Mouse (Mus musculus): ENCODE results near the gene Bcl9l.
"Not testable (repeated sequence)": the region's sequence is repeated elsewhere in the genome, so short reads cannot be mapped to it uniquely, and the experiment has no call there.

Bcl9l gene

DNA sequence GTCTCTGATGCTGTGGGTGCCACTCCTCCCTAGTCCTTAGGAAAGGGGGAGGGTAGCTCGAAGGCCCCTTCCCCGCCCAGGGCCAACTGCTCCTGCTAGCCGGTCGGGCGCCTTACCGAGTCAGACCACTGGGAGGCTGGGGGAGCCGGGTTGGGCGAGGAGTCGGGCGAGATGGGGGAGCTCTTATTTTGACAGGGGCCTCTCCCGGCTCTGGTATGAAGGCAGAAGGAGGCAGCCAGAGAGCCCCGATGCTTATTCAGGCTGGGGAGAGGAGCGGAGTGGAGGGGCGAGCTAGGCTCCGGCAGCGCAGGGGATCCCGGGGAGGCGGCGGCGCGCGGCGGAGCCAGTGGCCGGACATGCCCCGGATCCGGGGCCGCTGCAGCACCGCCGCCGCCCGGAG, at the start of gene Bcl9l:
TSS of gene Bcl9l (plus strand) at position 274 of the 400 bp plus-strand sequence.
- peak; percentile 94 for DNase-seq

DNA sequence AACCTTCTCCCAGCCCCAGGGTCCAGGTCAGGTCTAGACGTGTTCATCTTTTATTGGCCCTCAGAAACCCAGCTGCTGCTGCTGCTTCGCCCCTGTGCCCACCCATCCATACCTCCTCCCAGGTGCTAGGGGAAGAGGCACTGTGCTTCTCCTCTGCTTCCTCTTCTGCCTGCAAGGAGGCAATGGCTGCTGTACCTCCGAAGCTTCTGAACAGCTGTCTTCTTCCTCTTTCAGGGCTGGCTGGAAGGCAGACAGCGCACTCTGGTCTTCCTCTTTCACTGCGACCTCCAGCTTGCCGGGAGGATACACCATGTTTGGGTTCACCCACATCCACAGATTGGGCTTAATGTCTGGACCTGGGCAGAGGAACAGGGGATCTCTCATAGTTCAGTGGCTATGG, 46.9 kb upstream of the Bcl9l start:
- peak; percentile 48 for DNase-seq

DNA sequence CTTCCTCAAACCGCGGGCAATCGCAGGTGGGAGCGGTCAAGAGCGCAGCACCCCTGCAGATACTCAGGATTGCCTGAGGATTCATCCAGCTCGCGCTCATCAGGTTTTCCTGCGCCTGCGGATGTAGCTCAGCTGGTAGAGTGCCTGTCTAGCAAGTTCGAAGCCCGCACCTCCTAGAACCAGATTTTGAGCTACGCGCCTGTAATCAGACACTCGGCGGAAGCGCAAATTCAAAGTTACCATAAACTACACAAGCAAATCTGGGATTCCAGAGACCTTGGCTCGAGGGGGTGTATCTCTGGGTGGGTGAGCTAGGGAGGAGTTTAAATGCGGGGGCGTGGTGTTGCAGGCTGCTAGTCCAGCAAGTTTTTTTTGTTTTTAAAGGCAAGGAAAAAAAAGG, 41.7 kb upstream of the Bcl9l start, which contains the start of gene Foxr1:
TSS of gene Foxr1 (minus strand) at position 176 of the 400 bp plus-strand sequence.
- no peak for DNase-seq

DNA sequence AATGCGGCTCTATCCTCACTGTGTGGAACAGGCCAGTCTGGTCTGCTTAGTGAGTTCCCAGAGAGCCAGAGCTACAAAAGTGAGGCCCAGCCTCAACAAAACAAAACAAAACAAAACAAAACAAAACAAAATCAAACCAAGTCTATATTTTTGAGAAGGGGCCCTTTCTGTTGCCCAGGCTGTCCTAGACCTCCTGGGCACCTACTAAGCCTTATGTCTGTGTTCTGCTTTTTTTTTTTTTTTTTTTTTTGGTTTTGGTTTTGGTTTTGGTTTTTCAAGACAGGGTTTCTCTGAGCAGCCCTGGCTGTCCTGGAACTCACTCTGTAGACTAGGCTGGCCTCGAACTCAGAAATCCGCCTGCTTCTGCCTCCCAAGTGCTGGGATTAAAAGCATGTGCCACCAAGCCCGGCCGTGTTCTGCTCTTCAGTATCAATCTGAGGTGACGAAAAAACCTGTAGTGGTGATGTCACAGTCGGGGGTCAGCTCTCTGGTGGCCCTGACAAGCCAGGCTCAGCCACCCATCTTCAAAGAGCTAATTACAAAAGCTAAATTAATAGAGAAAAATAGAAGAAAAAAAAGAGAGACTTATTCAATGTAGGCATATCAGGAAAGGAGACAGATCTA, 38.1 kb upstream of the Bcl9l start:
- DNase-seq = not testable (repeated sequence)

DNA sequence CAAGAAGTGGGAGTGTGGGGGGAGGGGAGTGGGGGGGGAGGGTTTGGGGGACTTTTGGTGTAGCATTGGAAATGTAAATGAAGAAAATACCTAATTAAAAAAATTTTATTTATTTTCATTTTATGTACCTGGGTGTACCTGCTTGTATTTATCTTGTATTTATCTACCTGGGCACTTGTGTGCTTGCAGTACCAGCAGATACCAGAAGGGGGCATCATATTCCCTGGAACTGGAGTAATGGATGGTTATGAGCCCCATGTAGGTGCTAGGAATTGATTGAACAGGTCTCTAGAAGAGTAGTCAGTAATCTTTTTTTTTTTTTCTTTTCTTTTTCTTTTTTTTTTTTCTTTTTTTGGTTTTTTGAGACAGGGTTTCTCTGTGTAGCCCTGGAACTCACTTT, 32.2 kb upstream of the Bcl9l start:
- DNase-seq = no peak

DNA sequence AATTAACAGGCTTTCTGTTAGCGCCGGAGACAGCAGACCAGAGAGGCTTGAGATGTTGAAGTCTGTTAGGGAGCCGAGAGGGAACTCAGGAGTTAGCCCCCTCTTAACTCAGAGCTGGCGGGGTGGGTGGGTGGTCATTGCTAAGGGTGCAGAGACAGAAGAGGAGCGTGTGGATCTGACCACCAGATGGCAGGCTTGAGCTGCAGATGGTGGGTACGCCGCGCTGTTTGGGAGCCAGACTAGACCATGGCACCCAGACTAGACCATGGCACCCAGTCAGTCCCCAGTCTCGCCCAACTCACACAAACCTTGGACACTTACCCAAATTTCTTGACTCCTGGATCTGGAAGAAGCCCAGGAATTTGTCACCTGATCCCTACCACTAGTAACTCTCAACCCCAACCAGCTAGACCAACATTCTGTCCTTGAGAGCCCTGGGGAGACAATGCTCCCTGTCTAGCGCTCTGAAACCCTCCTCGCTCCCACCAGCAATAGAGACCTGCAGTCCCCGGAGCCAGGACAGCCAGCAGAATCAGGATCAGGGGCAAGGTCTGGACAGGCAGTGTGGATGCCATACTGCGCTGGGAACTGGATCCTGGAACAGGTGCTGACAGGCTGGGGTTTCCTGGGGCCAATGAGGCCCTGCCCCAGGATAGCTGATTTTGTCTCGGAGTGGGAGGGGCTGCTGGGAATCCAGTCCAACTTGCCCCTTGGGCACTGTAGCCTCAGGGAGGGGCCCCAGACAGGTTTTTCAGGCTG, 28.3 kb upstream of the Bcl9l start:
- peak; percentile 77 for DNase-seq

DNA sequence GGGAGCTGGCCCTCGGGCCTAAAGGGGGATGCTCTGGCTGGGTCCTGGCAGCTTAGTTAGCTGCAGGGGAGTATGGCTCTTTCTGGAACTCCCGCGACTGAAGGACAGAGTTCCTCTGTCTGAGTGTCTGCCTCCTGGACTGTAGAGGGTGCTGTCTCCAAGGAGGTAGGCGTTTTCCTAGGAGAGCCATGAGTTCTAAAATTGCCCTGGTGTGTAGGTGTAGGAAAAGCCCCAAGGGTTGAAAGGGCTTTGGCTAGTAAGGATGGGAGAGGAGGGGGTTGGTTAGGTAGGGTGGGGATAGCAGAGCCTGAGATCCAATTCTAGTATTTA, 27.8 kb upstream of the Bcl9l start, which contains the start of gene Upk2:
TSS of gene Upk2 (minus strand) at position 86 of the 330 bp plus-strand sequence.
- DNase-seq = no peak

DNA sequence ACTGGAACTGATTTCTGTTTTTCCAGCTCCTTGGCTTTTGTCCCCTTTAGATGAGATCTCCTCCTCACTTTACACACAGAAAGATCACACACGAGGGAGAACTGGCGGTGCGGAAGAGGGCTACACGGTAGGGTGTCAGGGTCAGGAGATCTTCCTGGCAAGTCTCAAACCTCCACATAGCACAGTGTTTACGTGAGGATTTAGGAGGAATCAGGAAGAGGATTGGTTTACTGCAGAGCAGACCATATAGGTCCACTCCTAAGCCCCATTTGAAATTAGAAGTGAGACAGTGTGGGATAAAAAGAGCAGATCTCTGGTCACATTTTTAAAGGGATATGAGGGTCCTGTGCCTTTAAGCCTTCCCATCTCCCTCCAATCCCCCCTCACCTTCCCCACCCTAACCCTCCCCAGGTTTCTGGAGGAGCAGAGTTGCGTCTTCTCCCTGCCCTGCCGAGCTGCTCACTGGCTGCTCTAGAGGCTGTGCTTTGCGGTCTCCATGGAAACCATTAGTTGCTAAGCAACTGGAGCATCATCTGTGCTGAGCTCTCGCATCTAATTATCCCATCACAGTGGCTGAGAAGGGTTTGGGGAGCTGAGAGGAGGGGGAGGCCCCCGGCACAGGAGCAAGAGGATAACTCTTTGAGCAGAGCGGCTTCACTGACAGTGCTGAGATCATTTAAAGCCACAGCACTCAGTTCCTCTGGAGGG, 25.4 kb upstream of the Bcl9l start:
- DNase-seq = peak; percentile 96

DNA sequence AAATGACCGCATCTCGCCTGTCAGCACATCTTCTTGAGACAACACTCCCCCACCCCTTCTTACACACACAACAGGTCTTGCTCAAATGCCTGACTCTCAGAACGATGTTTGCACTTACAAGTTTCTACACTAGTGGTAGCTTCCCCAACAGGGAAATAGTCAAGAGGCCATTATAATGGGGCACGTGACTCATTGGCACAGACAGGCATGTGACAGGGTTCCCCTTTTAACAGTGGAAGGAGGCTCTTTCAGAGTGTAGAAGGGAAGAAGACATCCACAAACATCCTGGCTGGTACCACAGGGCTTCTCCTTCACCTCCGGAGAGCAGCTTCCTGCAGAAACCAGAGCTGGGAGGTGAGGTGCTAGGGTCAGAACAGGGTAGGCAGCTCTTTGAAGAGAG, 20.7 kb upstream of the Bcl9l start:
- no peak for DNase-seq

DNA sequence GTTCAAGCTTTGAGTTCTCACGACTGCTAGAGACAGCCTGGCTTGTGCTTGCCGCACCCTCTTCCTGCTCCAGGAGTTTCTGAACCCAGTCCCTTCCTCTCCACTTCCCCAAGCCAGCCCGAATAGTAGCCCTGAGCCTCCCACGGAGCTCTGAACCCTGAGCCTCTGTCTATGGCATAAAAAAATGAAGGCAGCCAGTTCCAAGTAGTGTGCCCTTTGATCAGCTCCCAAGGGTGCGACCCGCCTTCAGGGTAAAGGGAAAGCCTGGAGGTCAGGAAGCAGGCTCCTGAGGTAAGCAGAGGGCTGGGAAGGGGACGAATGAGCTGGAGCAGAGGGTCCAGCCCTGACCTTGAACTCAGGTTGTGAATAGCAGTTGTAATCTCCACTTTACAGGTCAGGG, 14.4 kb upstream of the Bcl9l start:
- DNase-seq = no peak

DNA sequence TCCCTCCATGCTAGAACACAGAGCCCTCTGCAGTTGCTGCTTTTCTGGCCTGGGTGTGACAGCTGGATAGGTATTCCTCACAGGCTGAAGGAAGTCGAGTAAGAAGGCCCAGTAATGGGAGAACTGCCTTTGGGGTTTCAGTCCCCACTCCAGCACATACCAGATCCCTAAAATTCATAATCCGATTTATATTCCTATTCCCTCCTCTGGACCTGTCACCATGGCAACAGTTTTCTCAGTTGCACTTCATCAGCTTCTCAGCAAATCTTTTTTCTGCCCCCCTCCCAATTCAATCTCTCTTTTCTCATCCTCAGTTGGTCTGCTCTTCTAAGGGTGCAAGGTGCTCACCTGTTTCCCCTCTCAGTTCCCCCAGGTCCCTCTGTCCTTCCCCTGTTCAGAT, 13.8 kb upstream of the Bcl9l start:
- DNase-seq = no peak

DNA sequence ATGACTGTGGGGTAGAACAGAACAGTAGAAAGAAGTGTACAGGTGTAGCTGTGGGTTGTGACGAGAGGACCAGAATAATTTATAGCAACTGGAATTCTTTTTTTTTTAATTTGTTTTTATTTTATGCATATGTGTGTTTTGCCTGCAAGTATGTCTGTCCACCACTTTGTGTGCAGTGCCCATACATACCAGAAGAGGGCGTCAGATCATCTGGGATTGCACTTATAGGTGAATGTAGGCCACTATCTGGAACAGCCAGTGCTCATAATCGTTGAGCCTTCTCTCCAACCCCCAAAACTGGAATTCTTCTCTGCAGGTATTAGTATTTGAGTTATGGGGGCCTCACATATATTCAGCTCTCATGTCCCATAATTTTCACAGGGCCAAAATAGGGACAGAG, 9.4 kb upstream of the Bcl9l start:
- DNase-seq = no peak

DNA sequence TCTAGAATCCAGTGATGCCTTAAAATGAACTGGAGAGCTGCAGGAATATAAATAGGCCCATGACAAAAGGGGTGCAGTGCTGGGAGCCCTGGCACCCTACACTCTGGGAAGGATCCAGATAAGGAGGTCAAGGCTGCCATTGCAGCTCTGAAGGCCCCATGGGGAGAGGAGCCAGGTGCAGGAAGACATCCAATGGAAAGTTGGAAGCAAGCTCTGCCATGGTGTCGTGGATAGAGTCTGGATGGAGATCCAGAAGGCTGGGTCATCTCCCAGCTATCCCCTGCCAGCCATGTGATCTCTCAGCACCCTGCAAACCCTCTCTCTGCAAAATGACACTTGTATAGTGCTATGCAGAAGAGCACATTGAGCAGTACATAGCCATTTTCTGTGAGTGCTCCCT, 8.3 kb upstream of the Bcl9l start:
- no peak for DNase-seq

DNA sequence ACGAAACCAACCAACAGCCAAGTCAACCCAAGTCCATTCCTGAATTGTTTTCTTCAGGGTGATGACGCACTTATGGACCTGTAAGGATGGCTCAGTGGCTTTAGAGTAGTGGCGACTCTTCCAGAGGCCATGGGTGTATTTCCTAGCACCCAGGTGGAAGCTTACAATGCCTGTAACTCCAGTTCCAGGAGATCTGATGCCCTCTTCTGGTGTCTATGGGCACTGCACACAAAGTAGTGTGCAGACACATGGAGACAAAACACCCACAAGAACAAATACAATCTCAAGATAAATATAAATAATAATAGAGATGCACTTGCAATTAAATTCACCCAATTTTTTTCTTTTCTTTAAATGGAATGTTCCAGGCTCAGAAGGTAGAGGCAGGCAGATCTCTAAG, 6.7 kb upstream of the Bcl9l start:
- DNase-seq = no peak

DNA sequence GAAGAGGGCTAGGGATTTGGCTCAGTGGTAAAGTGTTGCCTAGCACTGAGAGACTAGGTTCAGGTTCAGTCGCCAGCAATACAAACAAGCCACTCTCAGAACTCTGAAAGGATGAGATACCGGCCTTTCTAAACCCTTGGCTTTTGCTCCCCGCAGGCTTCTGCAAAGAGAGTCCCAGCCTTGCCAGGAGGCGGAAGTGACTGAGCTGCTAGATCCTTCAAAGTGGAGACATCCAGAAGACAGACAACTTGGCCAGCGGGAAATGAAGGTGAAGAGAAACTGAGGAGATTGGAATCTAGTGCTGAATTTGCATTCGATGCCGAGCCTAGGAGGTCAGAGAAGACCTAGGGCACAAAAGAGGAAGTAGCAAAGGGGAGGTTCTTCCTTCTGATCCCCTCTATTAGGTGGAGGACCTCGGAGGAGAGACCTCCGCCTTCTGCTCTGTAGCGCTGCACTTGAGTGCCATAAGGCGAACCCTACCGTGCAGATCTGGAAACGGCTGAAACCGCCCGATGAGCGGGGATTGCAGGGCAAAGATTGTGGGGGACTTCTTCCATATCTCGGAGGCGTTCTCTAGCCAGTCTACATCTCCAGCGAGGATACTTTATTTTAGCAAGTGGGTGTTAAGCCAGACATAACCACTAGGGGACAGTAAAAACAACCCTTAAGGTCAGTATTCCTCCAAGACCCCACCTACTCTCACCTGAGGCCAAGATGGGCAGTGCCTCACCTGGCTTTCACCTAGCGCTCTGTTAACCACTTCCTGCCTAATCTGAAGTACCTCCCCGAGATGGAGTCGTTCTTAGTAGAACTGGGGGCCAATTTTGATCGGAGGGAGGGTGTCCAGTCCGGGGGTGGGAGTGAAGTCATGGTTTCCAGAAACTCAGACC, 5.0 kb upstream of the Bcl9l start:
- peak; percentile 63 for DNase-seq

DNA sequence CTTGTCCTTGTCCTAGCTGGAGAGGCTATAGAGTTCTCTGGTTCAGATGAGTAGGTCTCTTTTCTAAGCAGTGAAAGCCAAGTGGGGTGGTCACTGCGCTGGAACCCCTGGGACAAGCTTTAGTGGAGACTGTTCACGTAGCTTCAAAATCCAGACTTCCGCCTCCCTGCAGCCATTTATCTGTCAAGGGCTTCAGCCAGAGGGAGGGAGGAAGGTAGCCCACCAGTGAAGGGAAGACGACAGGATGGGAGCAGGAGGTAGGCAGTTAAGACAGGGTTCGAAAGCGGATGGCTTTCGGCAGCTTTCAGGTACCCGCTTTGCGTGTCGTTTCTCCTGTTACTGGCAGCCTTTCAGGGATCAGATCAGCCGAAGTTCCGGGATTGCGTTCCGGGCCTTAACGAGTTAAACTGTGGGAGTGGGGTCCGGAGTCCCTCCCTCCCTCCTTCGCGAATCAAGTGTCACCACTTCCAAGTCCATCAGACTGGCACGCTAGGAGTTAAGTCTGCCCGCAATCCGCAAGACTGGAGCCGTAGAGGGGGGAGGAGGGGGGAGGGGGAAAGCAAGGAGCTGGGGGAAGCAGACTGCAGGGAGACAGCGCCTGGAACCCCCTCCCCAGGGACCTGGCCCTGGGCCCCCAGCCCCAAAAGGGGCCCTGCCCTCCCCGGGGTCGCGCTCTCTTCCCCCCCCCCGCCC, 4.2 kb upstream of the Bcl9l start:
- peak; percentile 70 for DNase-seq

DNA sequence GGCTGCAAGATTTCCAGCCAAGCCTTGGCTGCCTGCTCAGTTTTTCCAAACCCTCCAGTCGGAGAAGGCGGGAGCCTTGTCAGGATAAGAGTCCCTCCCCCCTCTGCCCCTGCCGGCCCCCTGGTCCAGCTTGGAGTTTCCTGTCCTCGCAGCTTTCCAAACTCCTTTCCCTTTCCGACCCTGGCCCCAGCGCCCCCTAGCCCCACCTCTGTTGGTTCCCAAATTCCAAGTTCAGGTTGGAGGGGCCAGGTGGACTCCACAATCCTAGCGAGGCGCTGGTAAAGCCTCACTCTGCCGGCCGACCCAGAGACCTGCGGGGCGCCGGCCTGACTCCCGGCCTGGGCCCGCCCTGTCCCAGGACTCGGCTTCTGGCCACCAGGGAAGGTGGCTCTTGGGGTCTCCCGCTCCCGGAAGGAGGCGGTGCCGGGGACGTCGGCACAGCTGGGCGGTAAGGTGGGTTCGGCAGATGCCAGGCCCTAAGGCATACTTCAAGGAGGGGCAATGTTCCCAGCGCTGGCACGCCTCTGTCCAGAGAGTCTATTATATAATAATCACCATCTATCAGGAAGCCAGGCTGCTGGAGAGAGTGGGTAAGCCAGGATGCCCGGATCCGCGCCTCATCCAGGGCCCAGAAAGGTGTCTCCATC, 3.5 kb upstream of the Bcl9l start:
- DNase-seq = peak; percentile 65

DNA sequence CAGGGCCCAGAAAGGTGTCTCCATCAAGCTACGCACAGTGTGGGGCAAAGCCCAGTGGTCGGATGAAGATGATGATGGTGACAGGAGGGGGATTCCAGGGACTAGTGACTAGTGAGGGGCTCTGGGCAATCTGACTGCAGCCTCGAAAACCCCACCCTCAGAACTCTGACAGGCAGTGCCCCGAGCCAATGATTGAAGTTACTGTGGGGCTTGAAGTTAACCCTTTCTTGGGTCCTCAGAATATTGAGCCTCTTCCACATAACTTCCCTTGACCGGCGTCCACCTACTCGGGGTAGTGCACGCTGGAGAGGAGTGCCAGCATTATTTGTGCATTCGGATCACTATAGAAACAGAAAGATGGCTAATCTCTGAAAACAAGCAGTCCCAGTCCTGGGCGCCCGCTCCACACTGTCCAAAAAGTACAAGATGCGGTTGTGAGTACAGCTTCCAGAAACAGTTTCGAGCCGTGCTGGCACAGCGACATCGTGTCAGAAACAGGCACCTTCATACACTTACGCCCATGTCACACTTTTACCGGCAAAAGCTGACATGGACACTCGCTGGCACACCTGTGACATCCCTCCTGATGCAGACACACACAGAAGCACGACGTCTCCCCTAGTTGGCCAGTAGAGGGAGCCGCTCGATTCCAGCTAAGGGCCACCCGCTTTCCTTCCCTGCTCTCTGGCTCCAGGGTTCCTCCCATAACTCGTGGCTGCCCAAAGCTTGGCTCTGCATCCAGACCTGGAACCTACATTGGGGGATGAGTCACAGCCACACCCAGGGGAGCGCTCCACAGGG, 2.8 kb upstream of the Bcl9l start:
- peak; percentile 85 for DNase-seq

DNA sequence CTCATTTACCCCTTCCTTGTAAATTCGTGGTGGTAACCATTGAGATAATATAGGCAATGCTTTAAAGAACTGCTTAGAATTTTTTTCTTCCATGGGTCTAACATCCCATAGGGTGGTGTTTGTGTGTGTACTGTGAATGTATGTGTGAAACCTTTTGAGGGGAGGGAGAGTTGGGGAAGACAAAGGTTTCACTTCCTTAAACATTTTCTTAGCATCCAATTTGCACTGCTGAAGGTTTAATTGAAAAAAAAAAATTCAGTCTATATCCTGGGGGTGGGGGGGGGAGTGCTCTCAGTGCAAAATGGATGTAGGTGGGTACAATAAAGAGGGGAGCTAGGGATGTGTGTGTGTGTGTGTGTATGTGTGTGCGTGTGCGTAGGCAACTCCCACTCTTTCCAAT, 513 bp upstream of the Bcl9l start:
- DNase-seq = no peak

DNA sequence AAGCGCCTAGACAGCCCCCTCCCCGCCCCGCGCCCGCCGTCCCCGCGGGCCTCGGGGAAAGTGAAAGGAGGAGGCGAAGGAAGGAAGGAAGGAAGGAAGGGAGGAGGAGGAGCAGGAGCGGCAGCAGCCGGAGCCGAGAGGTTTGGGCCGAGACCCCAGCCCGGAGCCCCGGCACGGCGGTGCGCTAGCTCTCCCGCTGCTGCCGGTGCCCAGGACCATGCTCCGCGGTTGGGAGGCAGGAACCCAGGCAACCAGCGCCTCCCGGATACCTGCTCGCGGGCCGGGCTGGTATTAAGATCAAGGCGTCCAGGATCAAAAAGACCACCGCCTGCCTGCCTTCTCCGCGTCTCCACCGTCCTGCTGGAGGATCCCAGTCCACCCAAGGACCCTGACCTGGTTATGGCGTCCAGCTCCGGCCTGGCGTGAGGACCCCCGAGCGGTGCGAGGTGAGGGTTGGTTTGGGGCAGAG, 450 bp downstream of the Bcl9l start:
- no peak for DNase-seq

DNA sequence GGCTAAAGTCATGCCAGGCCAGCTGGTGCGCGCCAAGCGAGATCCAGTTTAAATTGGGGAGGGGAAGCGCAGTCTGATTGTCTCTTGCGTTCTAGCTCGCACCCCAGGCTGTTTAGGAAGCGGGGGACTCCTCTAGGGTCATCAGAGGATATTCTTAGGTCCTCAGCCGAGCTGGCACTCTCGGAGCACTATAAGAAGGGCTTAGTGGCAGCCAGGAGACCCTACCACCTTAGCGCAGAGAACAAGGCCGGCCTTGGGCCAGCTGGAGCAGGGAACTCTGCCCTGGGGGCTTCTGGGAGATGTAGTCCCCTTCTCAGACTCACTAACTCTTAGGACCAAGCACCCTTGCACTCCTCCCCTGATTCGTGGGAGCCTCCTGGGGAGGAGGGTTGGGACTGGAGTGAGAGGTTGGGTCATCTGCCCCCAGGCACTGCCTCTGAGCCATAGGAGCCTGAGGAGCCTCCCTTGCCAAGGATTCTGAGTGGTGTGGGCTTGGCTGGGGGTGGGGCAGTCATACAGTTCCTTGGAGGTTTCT, 952 bp downstream of the Bcl9l start:
- no peak for DNase-seq
